Mouse (Mus musculus) limb, embryonic 14.5 days (tissue): ENCODE results near the gene Gpbp1. TPM values are rescaled to one million over a fixed set of nuclear protein-coding genes. Genes with fewer than 3 reads are reported as not detected.

Source experiments
- ATAC-seq: fragments of 200-750 bp; cut with Nextera tagmentation; 2 replicates; pipeline ENCODE4 v1.8.0; 2017; ENCODE audit warnings: low read depth, moderate number of reproducible peaks, moderate TSS enrichment; ENCODE audit not compliant: low FRiP score
- DNase-seq: peaks from one replicate; pipeline ENCODE4 v3.0.0-alpha.2; 2015; ENCODE audit warnings: low spot score
- H3K27ac ChIP-seq: fragments of 300-500 bp; sonication (generic); replicated peaks from 2 replicates; pipeline ENCODE4 v1.5.1; 2014; ENCODE audit warnings: low read depth, mild to moderate bottlenecking, low read length, moderate library complexity, mixed read lengths
- H3K27me3 ChIP-seq: fragments of 300-500 bp; sonication (generic); 2 replicates; pipeline ENCODE4 v1.6.1; 2014; ENCODE audit warnings: low read length, mixed read lengths; ENCODE audit not compliant: control insufficient read depth, insufficient read depth
- H3K36me3 ChIP-seq: fragments of 300-500 bp; sonication (generic); 2 replicates; pipeline ENCODE4 v1.6.1; 2014; ENCODE audit warnings: mild to moderate bottlenecking, low read length, moderate library complexity, mixed read lengths; ENCODE audit not compliant: control insufficient read depth, insufficient read depth
- H3K4me1 ChIP-seq: fragments of 300-500 bp; sonication (generic); 2 replicates; pipeline ENCODE4 v1.6.1; 2014; ENCODE audit warnings: antibody characterized with exemption, low read length, mixed read lengths; ENCODE audit not compliant: control insufficient read depth, insufficient read depth
- H3K4me2 ChIP-seq: fragments of 300-500 bp; sonication (generic); replicated peaks from 2 replicates; pipeline ENCODE4 v1.6.1; 2014; ENCODE audit warnings: low read depth, mild to moderate bottlenecking, low read length, moderate library complexity; ENCODE audit not compliant: severe bottlenecking
- H3K4me3 ChIP-seq: fragments of 300-500 bp; sonication (generic); replicated peaks from 2 replicates; pipeline ENCODE4 v1.5.1; 2014; ENCODE audit warnings: low read length
- H3K9ac ChIP-seq: fragments of 300-500 bp; sonication (generic); 2 replicates; pipeline ENCODE4 v1.6.1; 2014; ENCODE audit warnings: mild to moderate bottlenecking, low read depth, low read length, moderate library complexity; ENCODE audit not compliant: severe bottlenecking
- H3K9me3 ChIP-seq: fragments of 300-500 bp; sonication (generic); 2 replicates; pipeline ENCODE4 v1.6.1; 2016; ENCODE audit warnings: low read length; ENCODE audit not compliant: control insufficient read depth
- POLR2A ChIP-seq: fragments of 200-500 bp; IDR thresholded peaks from 2 replicates; pipeline ENCODE4 v1.8.0; 2012; ENCODE audit warnings: inconsistent platforms, mild to moderate bottlenecking, moderate library complexity, borderline replicate concordance; ENCODE audit not compliant: insufficient read depth, insufficient read length; ENCODE audit errors: extremely low read depth
- WGBS: fragments of 180-500 bp; shearing (Covaris S2); extraction: QIAGEN DNeasy Blood & Tissue Kit; methylation state at CpG from one replicate; pipeline ENCODE4 v1.1.7; 2014; 5-methylcytosine and 5-hydroxymethylcytosine counted together
- polyA plus RNA-seq, 2 experiments: library from polyadenylated mRNA; depleted of rRNA in 1 of 2; stranded (reverse) in 1 of 2; unstranded in 1 of 2; fragments of >200 nt; fragmentation: Nextera tagmentation in 1 of 2; extraction: Ambion mirVana in 1 of 2; gene quantifications; 2 replicates each; pipeline versions ENCODE4 v1.2.1 to v1.2.3; 2012 to 2014

Gpbp1 gene
- polyA plus RNA-seq, 2 experiments, result 53.3 to 84.2 TPM

DNA sequence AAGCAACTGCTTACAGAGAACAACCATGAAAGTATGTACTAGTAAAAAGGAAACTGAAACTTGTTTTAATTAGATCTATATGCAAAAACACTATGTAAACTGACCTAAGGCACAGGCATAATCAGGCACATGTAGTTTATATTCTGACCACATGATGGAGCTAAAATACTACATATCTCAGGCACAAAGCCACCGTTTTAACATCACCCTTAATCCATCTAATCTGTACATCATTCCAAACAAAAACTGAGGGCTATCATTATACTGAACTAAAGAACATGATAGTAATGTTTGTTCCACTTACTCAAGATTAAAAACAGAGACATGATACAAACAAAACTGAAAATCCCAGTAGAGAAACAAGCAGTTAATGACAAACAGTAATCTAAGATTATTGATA is 28.5 kb downstream of the Gpbp1 start:
- TF ChIP-seq POLR2A, result no peak
- Histone ChIP-seq H3K36me3 (peaks cover 19% of the 10 kb centered on the region), H3K9me3 (no peaks in the 10 kb centered on the region), H3K9ac (no peak overlapping the region), H3K27me3 (no peaks in the 10 kb centered on the region), H3K27ac (no peak overlapping the region), H3K4me2 (no peak overlapping the region), H3K4me1 (no peaks in the 10 kb centered on the region), H3K4me3 (no peak overlapping the region)
- DNase-seq (peak; percentile 72), ATAC-seq (no peak)
- 12% methylated on average over 1 of the region's 1 CpGs for WGBS

- DNase-seq (no peak), ATAC-seq (no peak)
- H3K9ac ChIP-seq, result no peak overlapping the region
- no peak for TF ChIP-seq POLR2A
- H3K36me3 ChIP-seq, result peaks cover 14% of the 10 kb centered on the region
- H3K4me2 ChIP-seq, result no peak overlapping the region
- no peaks in the 10 kb centered on the region for H3K27me3 ChIP-seq
- no peak overlapping the region for H3K4me3 ChIP-seq
- 45% methylated on average over 2 of the region's 2 CpGs for WGBS
- no peak overlapping the region for H3K27ac ChIP-seq
- H3K9me3 ChIP-seq, result no peaks in the 10 kb centered on the region
- H3K4me1 ChIP-seq, result no peaks in the 10 kb centered on the region
Measured at GRCm38 (mm10) chr13:111456790-111457189, 33.1 kb downstream of the Gpbp1 start.

- Histone ChIP-seq H3K9ac (no peak overlapping the region), H3K27ac (no peak overlapping the region), H3K9me3 (no peaks in the 10 kb centered on the region), H3K4me2 (no peak overlapping the region), H3K36me3 (peaks cover 19% of the 10 kb centered on the region; the same call in 1 of the 2 replicates), H3K4me3 (no peak overlapping the region), H3K4me1 (no peaks in the 10 kb centered on the region), H3K27me3 (no peaks in the 10 kb centered on the region)
- no peak for TF ChIP-seq POLR2A
- no peak for DNase-seq
- no peak for ATAC-seq
Measured at GRCm38 (mm10) chr13:111444325-111444724, 45.6 kb downstream of the Gpbp1 start.

- no peak for ATAC-seq
- no peaks in the 10 kb centered on the region for H3K9me3 ChIP-seq
- TF ChIP-seq POLR2A, result no peak
- no peak overlapping the region for H3K4me2 ChIP-seq
- no peak overlapping the region for H3K27ac ChIP-seq
- H3K9ac ChIP-seq, result no peak overlapping the region
- H3K4me3 ChIP-seq, result no peak overlapping the region
- no peaks in the 10 kb centered on the region for H3K27me3 ChIP-seq
- WGBS, result 86% methylated on average over 1 of the region's 1 CpGs
- H3K36me3 ChIP-seq, result peaks cover 49% of the 10 kb centered on the region
- no peaks in the 10 kb centered on the region for H3K4me1 ChIP-seq
- DNase-seq, result no peak
Measured at GRCm38 (mm10) chr13:111431174-111431573, 58.7 kb downstream of the Gpbp1 start.

GRCm38 (mm10) chr13:111421330-111421729 is 68.6 kb downstream of the Gpbp1 start:
- Histone ChIP-seq H3K4me1 (no peaks in the 10 kb centered on the region), H3K9ac (no peak overlapping the region), H3K9me3 (no peaks in the 10 kb centered on the region), H3K4me2 (no peak overlapping the region), H3K27me3 (no peaks in the 10 kb centered on the region), H3K4me3 (no peak overlapping the region), H3K27ac (no peak overlapping the region), H3K36me3 (peaks cover 16% of the 10 kb centered on the region)
- TF ChIP-seq POLR2A, result no peak
- DNase-seq (no peak), ATAC-seq (no peak)

- H3K27me3 ChIP-seq, result no peaks in the 10 kb centered on the region
- WGBS, result 60% methylated on average over 2 of the region's 2 CpGs
- no peak overlapping the region for H3K27ac ChIP-seq
- peaks cover 3% of the 10 kb centered on the region; the same call in 1 of the 2 replicates for H3K36me3 ChIP-seq
- H3K9ac ChIP-seq, result no peak overlapping the region
- no peak for TF ChIP-seq POLR2A
- no peak for ATAC-seq
- H3K4me2 ChIP-seq, result no peak overlapping the region
- H3K4me3 ChIP-seq, result no peak overlapping the region
- H3K4me1 ChIP-seq, result no peaks in the 10 kb centered on the region
- H3K9me3 ChIP-seq, result no peaks in the 10 kb centered on the region
- DNase-seq, result no peak
Measured at GRCm38 (mm10) chr13:111418087-111418486, 71.8 kb downstream of the Gpbp1 start.
